Comparison of ENCODE assay signal across 9 mouse cellular contexts in genomic region chr13:71157656-71158299, GRCm38 (mm10).
DNase-seq lines count a peak whose midpoint lies in the region; ATAC-seq and TF ChIP-seq lines count a peak whose summit lies in the region.
"Had no signal": no experiment of that assay in that cellular context is flagged by ENCODE, and none has a peak within 500 bp of the region (broad histone marks: within the 10 kb centered on the region; RNA-seq: fewer than 3 reads in every experiment).

No protein-coding gene starts in this region.

- no peak overlapping the region for H3K27ac ChIP-seq in heart, embryonic 13.5 days (replicated peaks)
- peak overlapping the region; percentile 35; the same call in 1 of the 2 replicates for H3K27ac ChIP-seq in forebrain, embryonic 10.5 days
- no peak overlapping the region for H3K27ac ChIP-seq in forebrain, postnatal 0 days (ENCODE audit: low read depth, low read length)
- H3K27ac ChIP-seq in midbrain, embryonic 16.5 days (ENCODE audit: low read length), result peak overlapping the region; percentile 1; the same call in 1 of the 2 replicates

- no peak for TF ChIP-seq CTCF in forebrain, postnatal 0 days (IDR thresholded peaks at IDR 0.05; ENCODE audit: low read depth)

- peak overlapping the region; percentile 30 for H3K4me2 ChIP-seq in heart, embryonic 13.5 days
- peak overlapping the region; percentile 56 for H3K4me2 ChIP-seq in forebrain, postnatal 0 days (ENCODE audit: low read depth)
- H3K4me2 ChIP-seq in midbrain, embryonic 16.5 days (ENCODE audit: low read length), result peak overlapping the region; percentile 57

- H3K27me3 ChIP-seq in heart, embryonic 13.5 days (replicated peaks), result no peaks in the 10 kb centered on the region
- peaks cover 97% of the 10 kb centered on the region for H3K27me3 ChIP-seq in forebrain, embryonic 10.5 days (ENCODE audit: poor library complexity, severe bottlenecking)
- no peaks in the 10 kb centered on the region for H3K27me3 ChIP-seq in forebrain, postnatal 0 days (ENCODE audit: insufficient read depth, low read length)
- H3K27me3 ChIP-seq in midbrain, embryonic 16.5 days (ENCODE audit: control insufficient read depth, insufficient read depth, low read depth, low read length), result peaks cover 4% of the 10 kb centered on the region; the same call in 1 of the 2 replicates

- H3K4me1 ChIP-seq in heart, embryonic 13.5 days, result peaks cover 12% of the 10 kb centered on the region
- H3K4me1 ChIP-seq in forebrain, embryonic 10.5 days, result peaks cover 23% of the 10 kb centered on the region
- H3K4me1 ChIP-seq in forebrain, postnatal 0 days (ENCODE audit: insufficient read depth), result peaks cover 14% of the 10 kb centered on the region; the same call in 1 of the 2 replicates
- peaks cover 15% of the 10 kb centered on the region for H3K4me1 ChIP-seq in midbrain, embryonic 16.5 days (ENCODE audit: control insufficient read depth, insufficient read depth, low read length)

- intact Hi-C loops in heart, postnatal 25 days (cut with DNase I), result no loop called here

- WGBS in heart, embryonic 13.5 days, result 53% methylated on average over 14 of the region's 14 CpGs
- 58% methylated on average over 14 of the region's 14 CpGs for WGBS in forebrain, embryonic 10.5 days
- WGBS in forebrain, postnatal 0 days, result 16% methylated on average over 14 of the region's 14 CpGs
- WGBS in midbrain, embryonic 16.5 days, result 13% methylated on average over 14 of the region's 14 CpGs

- no peaks in the 10 kb centered on the region for H3K36me3 ChIP-seq in heart, embryonic 13.5 days
- H3K36me3 ChIP-seq in forebrain, embryonic 10.5 days (replicated peaks), result no peaks in the 10 kb centered on the region
- H3K36me3 ChIP-seq in forebrain, postnatal 0 days (ENCODE audit: insufficient read depth), result no peaks in the 10 kb centered on the region
- H3K36me3 ChIP-seq in midbrain, embryonic 16.5 days (ENCODE audit: control insufficient read depth, insufficient read depth, low read length), result no peaks in the 10 kb centered on the region

- no peak overlapping the region for H3K4me3 ChIP-seq in heart, embryonic 13.5 days
- peak overlapping the region; percentile 13 for H3K4me3 ChIP-seq in forebrain, embryonic 10.5 days
- H3K4me3 ChIP-seq in forebrain, postnatal 0 days (ENCODE audit: low read depth, low read length), result peak overlapping the region; percentile 27
- peak overlapping the region; percentile 6 for H3K4me3 ChIP-seq in midbrain, embryonic 16.5 days (ENCODE audit: low read depth, low read length)

- H3K9me3 ChIP-seq in heart, embryonic 13.5 days, result no peaks in the 10 kb centered on the region
- no peaks in the 10 kb centered on the region for H3K9me3 ChIP-seq in forebrain, embryonic 10.5 days
- H3K9me3 ChIP-seq in forebrain, postnatal 0 days (ENCODE audit: low read length), result no peaks in the 10 kb centered on the region
- H3K9me3 ChIP-seq in midbrain, embryonic 16.5 days (replicated peaks; ENCODE audit: control insufficient read depth, low read length, poor library complexity, severe bottlenecking), result no peaks in the 10 kb centered on the region

- no peak for DNase-seq in heart, postnatal 25 days (ENCODE audit: low spot score)
- DNase-seq in forebrain, embryonic 10.5 days (ENCODE audit: extremely low spot score, low spot score), result no peak
- DNase-seq in forebrain, postnatal 0 days, result peak; percentile 35
- DNase-seq in kidney, postnatal 4 days, result no peak
- DNase-seq in urinary bladder, postnatal 36 days (ENCODE audit: low spot score in 2 of 2), result no peak
- DNase-seq: liver, postnatal 0 days had no signal

- H3K9ac ChIP-seq in heart, embryonic 13.5 days, result no peak overlapping the region
- H3K9ac ChIP-seq in forebrain, postnatal 0 days, result no peak overlapping the region; the same call in 1 of the 2 replicates
- peak overlapping the region; percentile 38; the same call in 1 of the 2 replicates for H3K9ac ChIP-seq in midbrain, embryonic 16.5 days (ENCODE audit: low read depth, low read length)
- H3K9ac ChIP-seq: liver, postnatal 0 days had no signal

- no peak for ATAC-seq in heart, embryonic 13.5 days (ENCODE audit: extremely low read depth, insufficient number of reproducible peaks, low FRiP score, low TSS enrichment)
- ATAC-seq in forebrain, postnatal 0 days, result 0 out of 2 replicates have a peak, but pooled peaks have one; percentile 51
- ATAC-seq in midbrain, embryonic 16.5 days, result no peak
- no peak for ATAC-seq in granulocyte monocyte progenitor cell, adult 5-6 weeks (replicated peaks; ENCODE audit: poor library complexity, severe bottlenecking)
- ATAC-seq: liver, postnatal 0 days had no signal

Comparison
In these comparisons a context has a peak if more than half of its experiments do, and no peak if none do; other contexts are left out.
1. H3K27ac ChIP-seq: peak in forebrain, embryonic 10.5 days (single experiment) and midbrain, embryonic 16.5 days (single experiment); none in heart, embryonic 13.5 days (single experiment) and forebrain, postnatal 0 days (single experiment).
2. Peak in every context shown above with its lines, with median percentiles within 50 percentile points of each other: H3K4me2 ChIP-seq.